Mouse (Mus musculus) testis, adult 10 weeks (tissue): ENCODE measurements around the gene Cdiptos. TPM values are rescaled to one million over a fixed set of nuclear protein-coding genes. Genes with fewer than 3 reads are reported as not detected.

Experiments used
- polyA plus RNA-seq: library from polyadenylated mRNA; stranded (reverse); fragments of 350-450 nt; fragmentation: Illumina TruSeq; extraction: RNeasy Lipid Tissue Mini Kit (QIAGEN cat#74804); gene quantifications from one replicate; pipeline ENCODE4 v1.2.3, GENCODE M21; 2014; ENCODE audit warnings: low read depth, low replicate concordance

Gene Cdiptos
- 527 TPM for polyA plus RNA-seq

DNA sequence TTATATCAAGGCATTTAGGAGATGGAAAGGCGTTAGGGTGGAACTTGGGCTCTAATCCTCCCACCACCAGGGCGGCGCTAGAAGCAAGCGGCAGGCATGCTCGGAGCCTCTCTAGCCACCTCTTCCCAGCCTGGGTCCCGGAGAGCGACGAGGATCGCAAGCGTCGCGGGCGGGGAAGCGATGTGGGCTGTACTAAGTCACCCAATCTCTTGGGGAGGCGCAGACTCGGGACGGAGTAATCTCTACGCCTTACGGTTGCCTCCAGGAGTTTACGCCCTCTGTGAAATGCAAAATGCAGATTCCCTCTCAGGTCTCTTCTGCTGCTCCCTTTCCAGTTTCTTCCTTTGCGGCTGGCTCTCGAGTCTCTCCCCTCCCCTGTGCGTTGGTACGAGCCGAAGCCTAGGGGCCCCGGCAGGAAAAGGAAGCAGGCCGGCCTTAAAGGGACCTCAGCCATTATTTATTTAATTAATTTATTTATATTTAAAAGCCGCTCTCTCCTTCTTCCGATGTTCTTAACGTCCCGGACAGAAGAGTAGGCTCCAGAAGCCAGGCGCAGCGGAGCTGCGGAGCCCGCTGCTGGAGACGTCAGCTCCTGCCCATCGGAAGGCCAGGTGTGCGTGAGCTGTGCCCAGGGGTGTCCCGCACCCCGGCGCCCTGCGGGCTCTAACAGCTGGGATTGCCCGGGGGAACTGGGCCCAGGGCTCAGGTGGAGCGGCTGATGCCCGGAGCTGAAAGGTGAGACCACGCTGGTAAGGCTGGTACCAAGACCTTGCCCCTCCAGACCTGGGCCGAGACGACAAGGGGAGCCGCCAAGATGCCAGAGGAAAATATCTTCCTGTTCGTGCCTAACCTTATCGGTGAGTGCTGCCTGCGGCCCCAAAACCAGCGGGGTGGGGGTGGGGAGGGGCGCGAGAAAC is at the start of gene Cdiptos:
Cdiptos (minus strand) TSS at position 149 of the 917 bp plus-strand sequence.

DNA sequence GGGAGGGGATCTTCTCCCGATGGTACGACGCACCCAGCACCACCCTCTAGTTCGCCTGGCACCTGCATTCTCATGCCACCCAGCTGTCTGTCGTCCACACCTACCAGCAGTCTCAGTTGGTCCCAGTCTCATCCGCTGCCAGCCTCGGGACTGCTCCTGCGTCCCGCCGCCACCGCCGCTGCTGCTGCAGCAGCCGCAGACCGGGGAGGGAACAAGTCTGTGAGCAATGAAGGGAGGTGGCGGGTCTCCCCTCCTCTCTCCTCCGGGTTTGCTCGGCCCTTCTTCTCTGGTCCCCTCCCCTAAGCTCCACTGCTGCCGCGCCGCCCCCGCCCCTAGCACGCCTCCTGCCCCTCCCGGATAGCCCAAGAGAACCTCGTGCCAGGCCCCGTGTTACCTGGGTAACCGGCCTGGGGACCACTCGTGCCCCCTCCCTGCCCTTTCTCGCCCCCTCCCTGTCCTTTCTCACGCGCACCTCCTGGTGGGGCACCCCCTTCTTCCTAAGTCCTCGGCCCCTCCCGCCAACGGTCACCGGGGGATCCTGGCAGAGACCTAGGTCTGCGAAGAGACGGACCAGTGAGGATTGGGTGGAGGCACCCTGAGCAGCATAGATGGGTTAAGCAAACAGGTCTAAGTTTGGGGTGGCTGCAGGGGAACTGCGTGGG is 45.1 kb upstream of the Cdiptos start, which contains the start of the genes Gm42742 and Prrt2:
Gm42742 (minus strand) TSS at position 197 of the 662 bp plus-strand sequence.
Prrt2 (minus strand) TSS at position 311 of the 662 bp plus-strand sequence.

DNA sequence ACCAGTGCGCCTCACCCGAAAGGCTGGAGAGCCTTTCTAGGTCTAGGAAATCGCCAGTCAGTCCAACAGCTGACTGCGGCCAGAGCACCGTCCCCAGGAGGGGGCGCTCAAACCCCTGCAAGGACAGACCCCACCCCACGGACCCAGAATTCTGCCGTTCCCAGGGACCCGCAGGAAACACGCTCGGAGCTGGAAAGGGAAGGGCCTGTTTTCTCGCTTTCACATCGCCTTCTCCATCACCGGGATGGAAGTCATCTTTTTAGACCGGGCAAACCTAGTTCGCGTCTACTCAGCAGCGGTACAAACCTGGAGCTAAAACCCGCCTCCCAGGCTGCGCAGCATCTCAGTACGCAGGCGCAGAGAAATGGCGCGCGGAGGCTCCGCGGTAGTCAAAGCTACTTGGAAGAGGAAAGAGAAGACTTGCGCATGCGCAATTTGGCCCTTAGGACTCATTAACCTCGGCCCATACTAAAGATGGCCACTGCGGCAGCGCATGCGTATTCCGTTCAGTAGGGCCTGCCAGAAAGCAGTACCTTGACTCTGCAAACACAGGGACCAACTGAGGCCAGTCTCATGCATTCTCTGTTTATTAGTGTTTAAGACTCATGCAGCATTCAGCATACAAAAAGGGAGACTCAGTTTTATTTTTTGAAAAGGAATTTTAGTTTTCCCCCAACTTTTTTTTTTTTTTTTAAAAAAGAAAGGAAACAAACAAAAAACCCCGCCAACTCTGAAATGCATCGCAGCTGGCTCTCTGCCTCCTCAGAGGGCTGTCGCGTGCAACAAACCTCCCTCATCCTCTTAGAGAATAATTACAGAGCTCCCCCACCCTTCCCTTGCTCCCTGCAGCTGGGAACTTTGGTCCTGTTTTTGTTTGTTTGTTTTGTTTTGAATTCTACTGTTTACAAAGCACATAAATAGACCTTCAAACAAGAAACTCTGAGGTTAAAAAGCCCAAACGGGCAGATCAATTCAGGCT is 41.4 kb upstream of the Cdiptos start, which contains the start of gene Pagr1a:
Pagr1a (minus strand) TSS at position 382 of the 979 bp plus-strand sequence.

DNA sequence TGATC is 40.4 kb upstream of the Cdiptos start, which contains the start of gene Pagr1b:
Pagr1b (minus strand) TSS at position 4 of the 5 bp plus-strand sequence.

DNA sequence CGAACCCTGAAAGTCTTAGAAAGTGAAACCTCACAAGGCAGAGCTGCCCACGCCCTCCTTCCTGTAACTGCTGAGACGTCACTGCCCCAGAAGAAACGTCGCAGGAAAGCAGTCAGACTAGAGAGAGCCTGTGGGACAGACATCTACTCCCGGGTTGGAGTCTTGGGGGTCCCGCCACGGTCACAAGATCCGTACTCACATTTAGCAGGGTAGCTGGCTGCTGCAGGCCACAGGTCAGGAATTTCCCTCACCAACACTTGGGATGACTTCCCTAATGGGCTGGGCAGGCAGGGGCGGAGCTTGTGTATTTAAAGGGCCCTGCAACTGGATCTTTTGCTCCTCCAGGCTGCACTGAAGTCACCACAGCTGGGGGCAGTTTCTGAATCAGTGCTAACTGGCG is 38.4 kb upstream of the Cdiptos start, which contains the start of gene Mvp:
Mvp (minus strand) TSS at position 302 of the 400 bp plus-strand sequence.

DNA sequence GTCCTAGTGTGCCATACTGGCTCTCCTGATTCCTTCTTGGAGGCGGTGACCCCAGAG is 177 bp downstream of the Cdiptos start, which contains the start of gene Cdipt:
Cdipt (plus strand) TSS at position 22 of the 57 bp plus-strand sequence.

DNA sequence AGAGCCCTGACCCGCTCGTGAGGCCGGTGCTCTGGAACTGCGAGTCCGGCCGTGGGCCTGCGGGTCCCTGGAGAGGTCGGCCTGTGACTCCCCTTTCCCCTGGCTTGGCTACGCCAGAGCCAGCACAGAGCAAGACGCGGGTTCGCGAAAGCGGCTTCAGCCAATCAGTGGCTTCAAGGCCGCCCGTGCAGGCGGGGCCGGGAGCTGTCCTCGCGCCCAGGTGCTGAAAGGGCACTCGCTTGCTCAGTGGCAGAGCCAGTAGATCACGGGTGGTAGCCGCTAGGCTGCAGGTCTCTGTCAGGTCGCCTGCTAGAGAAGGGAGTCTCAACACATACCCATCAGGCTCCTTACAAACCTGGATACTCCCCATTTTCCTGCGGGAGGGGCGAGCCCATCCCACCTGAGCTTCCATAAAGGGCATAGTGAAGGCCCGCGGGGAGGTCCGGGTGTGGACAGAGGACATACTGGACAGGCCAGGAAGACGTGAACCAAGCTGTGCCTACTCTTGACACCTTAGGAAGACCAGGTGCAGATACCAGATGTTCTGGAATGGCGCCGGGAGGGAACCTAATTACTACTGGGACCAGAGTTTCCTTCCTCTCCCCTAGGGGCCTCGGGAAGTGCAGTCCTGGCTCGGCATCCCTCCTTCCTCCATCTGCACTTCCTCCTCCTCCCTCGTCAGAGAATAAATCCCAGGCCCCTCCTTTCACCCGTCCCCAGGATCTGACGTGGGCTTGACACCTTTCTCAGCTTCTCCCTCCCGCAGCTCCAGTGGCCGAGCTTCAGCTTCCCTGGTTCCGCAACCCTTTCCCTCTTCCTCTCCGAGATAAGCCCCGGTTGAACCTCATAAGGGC is 25.9 kb downstream of the Cdiptos start, which contains the start of gene Sez6l2:
Sez6l2 (plus strand) TSS at position 771 of the 854 bp plus-strand sequence.

DNA sequence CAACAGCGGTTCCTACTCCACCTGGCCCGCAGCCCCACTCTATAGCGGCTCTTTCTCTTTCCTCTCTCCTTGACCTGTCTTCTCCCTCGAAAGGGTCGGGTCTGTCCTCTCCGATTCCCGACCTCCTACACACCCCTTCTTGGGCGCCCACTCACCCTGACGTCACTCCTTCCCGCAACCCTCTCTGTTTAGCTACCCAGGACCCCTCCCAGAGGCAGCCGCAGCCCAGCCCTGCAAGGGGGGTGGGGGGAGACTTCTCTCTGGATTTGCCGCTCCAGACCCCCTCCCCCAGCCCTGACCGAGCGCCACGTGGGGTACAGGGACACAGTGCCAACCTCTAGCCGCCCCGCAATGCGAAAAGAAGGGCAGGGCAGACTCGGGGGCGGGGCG is 26.5 kb downstream of the Cdiptos start, which contains the start of gene Asphd1:
Asphd1 (minus strand) TSS at position 180 of the 390 bp plus-strand sequence.

DNA sequence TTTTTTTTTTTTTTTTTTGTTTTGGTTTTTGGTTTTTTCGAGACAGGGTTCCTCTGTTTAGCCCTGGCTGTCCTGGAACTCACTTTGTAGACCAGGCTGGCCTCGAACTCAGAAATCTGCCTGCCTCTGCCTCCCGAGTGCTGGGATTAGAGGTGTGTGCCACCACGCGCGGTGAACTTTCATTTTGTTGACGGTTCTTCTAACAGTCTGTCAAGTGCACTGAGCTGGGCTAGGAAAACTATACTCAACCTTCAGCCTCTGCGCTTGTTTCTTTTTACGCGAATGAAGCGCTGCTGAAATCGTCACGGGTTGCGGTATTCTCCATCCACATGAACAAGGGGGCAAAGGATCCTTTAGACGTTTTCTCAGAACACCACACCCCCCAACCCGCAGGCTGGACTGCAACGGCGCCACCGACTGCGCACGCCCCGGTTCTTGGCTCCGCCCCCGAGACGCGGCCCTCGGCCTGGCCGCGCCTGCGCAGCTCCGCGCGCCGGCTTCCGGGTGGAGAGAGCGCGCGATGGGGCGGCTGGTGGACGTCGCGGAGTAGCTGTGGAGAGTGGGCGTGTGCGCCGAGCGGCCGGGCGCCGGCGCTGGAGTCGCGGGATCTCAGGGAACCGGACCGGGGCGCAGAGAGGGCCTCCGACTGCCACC is 47.4 kb downstream of the Cdiptos start, which contains the start of gene Kctd13:
Kctd13 (plus strand) TSS at position 496 of the 654 bp plus-strand sequence.

DNA sequence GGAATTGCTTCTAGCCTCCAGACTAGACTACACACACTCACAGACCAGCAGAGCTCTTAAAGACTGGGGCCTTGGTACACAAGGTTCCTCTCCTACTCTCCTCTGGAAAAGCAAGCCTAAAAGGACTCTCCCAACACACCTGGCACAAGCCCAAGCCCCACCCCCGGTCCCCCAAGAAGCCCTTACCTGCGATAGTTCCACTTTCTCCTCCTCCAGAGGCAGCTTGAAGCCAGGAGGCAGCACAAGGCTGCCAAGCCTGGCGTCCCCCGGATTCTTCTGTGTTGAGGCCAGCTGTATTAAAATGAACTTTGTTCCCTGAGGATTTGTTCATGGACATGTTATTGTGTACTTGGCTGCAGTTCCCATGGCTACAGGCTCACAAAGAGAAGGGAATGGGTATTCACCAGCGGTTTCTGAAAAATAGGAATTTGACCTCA is 53.3 kb downstream of the Cdiptos start, which contains the start of gene Tmem219:
Tmem219 (minus strand) TSS at position 294 of the 437 bp plus-strand sequence.

Other genes starting within 250 kb of the Cdiptos start
- 33.6 TPM for gene Mapk3, start 216.5 kb downstream of the Cdiptos start, polyA plus RNA-seq
- 0.38 TPM for gene Gdpd3, start 209.8 kb downstream of the Cdiptos start, polyA plus RNA-seq
- 5.6 TPM for gene Ypel3, start 199.1 kb downstream of the Cdiptos start, polyA plus RNA-seq
- not detected for gene Tbx6, start 194.6 kb downstream of the Cdiptos start, polyA plus RNA-seq
- 58.9 TPM for gene Ppp4c, start 183.6 kb downstream of the Cdiptos start, polyA plus RNA-seq
- gene Fam57b, start 178.4 kb downstream of the Cdiptos start, polyA plus RNA-seq: 2.7 TPM
- 39.4 TPM for gene 4930451I11Rik, start 144.5 kb downstream of the Cdiptos start, polyA plus RNA-seq
- 0.42 TPM for gene Doc2a, start 128.7 kb downstream of the Cdiptos start, polyA plus RNA-seq
- 101 TPM for gene Hirip3, start 114.1 kb downstream of the Cdiptos start, polyA plus RNA-seq
- 26.9 TPM for gene Ino80e, start 113.7 kb downstream of the Cdiptos start, polyA plus RNA-seq
- gene Taok2, start 91.4 kb downstream of the Cdiptos start, polyA plus RNA-seq: 7.7 TPM
- gene Tmem219, start 53.2 kb downstream of the Cdiptos start, polyA plus RNA-seq: 5.4 TPM
- 9.1 TPM for gene Kctd13, start 47.2 kb downstream of the Cdiptos start, polyA plus RNA-seq
- gene Asphd1, start 26.5 kb downstream of the Cdiptos start, polyA plus RNA-seq: not detected
- 3.2 TPM for gene Sez6l2, start 25.5 kb downstream of the Cdiptos start, polyA plus RNA-seq
- gene Cdipt, start 184 bp downstream of the Cdiptos start, polyA plus RNA-seq: 7.6 TPM
- 0.11 TPM for gene Mvp, start 38.5 kb upstream of the Cdiptos start, polyA plus RNA-seq
- gene Pagr1b, start 40.4 kb upstream of the Cdiptos start, polyA plus RNA-seq: not detected
- not detected for gene Pagr1a, start 41.3 kb upstream of the Cdiptos start, polyA plus RNA-seq
- gene Gm42742, start 45.0 kb upstream of the Cdiptos start, polyA plus RNA-seq: 0.80 TPM
- gene Prrt2, start 45.1 kb upstream of the Cdiptos start, polyA plus RNA-seq: 0.22 TPM
- gene Maz, start 50.9 kb upstream of the Cdiptos start, polyA plus RNA-seq: 14.6 TPM
- gene Kif22, start 66.4 kb upstream of the Cdiptos start, polyA plus RNA-seq: 12.4 TPM
- gene Zg16, start 111.2 kb upstream of the Cdiptos start, polyA plus RNA-seq: not detected
- 1.8 TPM for gene AI467606, start 115.3 kb upstream of the Cdiptos start, polyA plus RNA-seq
- not detected for gene Qprt, start 146.1 kb upstream of the Cdiptos start, polyA plus RNA-seq
- 0.07 TPM for gene Spn, start 161.7 kb upstream of the Cdiptos start, polyA plus RNA-seq
- gene Cd2bp2, start 220.0 kb upstream of the Cdiptos start, polyA plus RNA-seq: 8.9 TPM
- gene Tbc1d10b, start 232.4 kb upstream of the Cdiptos start, polyA plus RNA-seq: 1.6 TPM
- gene Mylpf, start 232.8 kb upstream of the Cdiptos start, polyA plus RNA-seq: not detected